ENCODE assay signal across 10 mouse cellular contexts in genomic region chr14:12300677-12301076, GRCm38 (mm10). TPM values are rescaled to one million over a fixed set of nuclear protein-coding genes. Genes with fewer than 3 reads are reported as not detected.
A peak's percentile ranks its signal among the peaks of the same experiment; 100 is the strongest.
DNase-seq lines count a peak whose midpoint lies in the region; ATAC-seq and TF ChIP-seq lines count a peak whose summit lies in the region.
"Had no signal": no experiment of that assay in that cellular context is flagged by ENCODE, and none has a peak within 500 bp of the region (broad histone marks: within the 10 kb centered on the region; RNA-seq: fewer than 3 reads in every experiment).

No protein-coding gene starts in this region.

- DNase-seq in embryo, embryonic 11 days = peak; percentile 16
- no peak for DNase-seq in embryo, embryonic 9.5 days (ENCODE audit: extremely low spot score)
- peak; percentile 39 to 52 for DNase-seq in layer of hippocampus, adult 2 months (ENCODE audit: low spot score in 2 of 2)
- no peak for DNase-seq in layer of hippocampus, adult 9-11 months
- peak; percentile 25 for DNase-seq in 3T3-L1 (ENCODE audit: low read depth, low spot score)
- peak; percentile 73 for DNase-seq in forebrain, embryonic 14.5 days (ENCODE audit: low spot score)
- DNase-seq in heart, embryonic 10.5 days (ENCODE audit: low spot score) = no peak
- DNase-seq: thymus, postnatal 25 days had no signal

- peak; percentile 84 for TF ChIP-seq CTCF in layer of hippocampus, adult 2 months (conservative IDR thresholded peaks at IDR 0.05)

- no peak overlapping the region for H3K9ac ChIP-seq in forebrain, embryonic 14.5 days (ENCODE audit: low read length)
- H3K9ac ChIP-seq: liver, embryonic 15.5 days had no signal

- no peak overlapping the region for H3K4me3 ChIP-seq in layer of hippocampus, adult 2 months
- H3K4me3 ChIP-seq in forebrain, embryonic 14.5 days (ENCODE audit: low read depth, low read length) = no peak overlapping the region
- H3K4me3 ChIP-seq in heart, embryonic 10.5 days = no peak overlapping the region
- H3K4me3 ChIP-seq: liver, embryonic 15.5 days had no signal

- H3K36me3 ChIP-seq in forebrain, embryonic 14.5 days (ENCODE audit: control insufficient read depth, insufficient read depth, low read length) = no peaks in the 10 kb centered on the region
- H3K36me3 ChIP-seq in heart, embryonic 10.5 days = 0 out of 2 replicates have a peak, but pooled peaks cover 5% of the 10 kb centered on the region

- no peak overlapping the region for H3K27ac ChIP-seq in layer of hippocampus, adult 2 months
- H3K27ac ChIP-seq in forebrain, embryonic 14.5 days (ENCODE audit: low read depth, low read length) = no peak overlapping the region
- no peak overlapping the region for H3K27ac ChIP-seq in heart, embryonic 10.5 days
- H3K27ac ChIP-seq: liver, embryonic 15.5 days had no signal

- no peaks in the 10 kb centered on the region for H3K9me3 ChIP-seq in forebrain, embryonic 14.5 days (replicated peaks; ENCODE audit: control insufficient read depth, low read length)
- H3K9me3 ChIP-seq in heart, embryonic 10.5 days = no peaks in the 10 kb centered on the region
- H3K9me3 ChIP-seq: liver, embryonic 15.5 days had no signal

- WGBS in forebrain, embryonic 14.5 days = 58% methylated on average over 3 of the region's 3 CpGs
- WGBS in heart, embryonic 10.5 days = 69% methylated on average over 3 of the region's 3 CpGs

- no peaks in the 10 kb centered on the region for H3K27me3 ChIP-seq in forebrain, embryonic 14.5 days (replicated peaks; ENCODE audit: control insufficient read depth, insufficient read depth, low read length)
- H3K27me3 ChIP-seq in heart, embryonic 10.5 days (ENCODE audit: insufficient read depth, poor library complexity, severe bottlenecking) = no peaks in the 10 kb centered on the region
- H3K27me3 ChIP-seq: liver, embryonic 15.5 days had no signal

- no peak overlapping the region for H3K4me2 ChIP-seq in forebrain, embryonic 14.5 days (ENCODE audit: low read length)
- H3K4me2 ChIP-seq: liver, embryonic 15.5 days had no signal

- H3K4me1 ChIP-seq in forebrain, embryonic 14.5 days (ENCODE audit: control insufficient read depth, insufficient read depth, low read length) = no peaks in the 10 kb centered on the region
- no peaks in the 10 kb centered on the region for H3K4me1 ChIP-seq in heart, embryonic 10.5 days
- H3K4me1 ChIP-seq: liver, embryonic 15.5 days had no signal

- ATAC-seq in forebrain, embryonic 14.5 days = peak; percentile 26; the same call in 1 of the 2 replicates
- ATAC-seq in inflammation-experienced regulatory T-cells, adult 6 months = no peak

RNA-seq across cellular contexts. Expression of gene 3830406C13Rik, which starts 16.7 kb away (rescaled TPM):
- total RNA-seq in layer of hippocampus, adult 2 months (2021) = 10 to 100 TPM; 28.6 to 30.4 TPM
- 44.0 and 44.7 TPM in 2 replicates for polyA plus RNA-seq in forebrain, embryonic 14.5 days (2014; fragmentation: Nextera tagmentation; extraction: Ambion mirVana)
- polyA plus RNA-seq in inflammation-experienced regulatory T-cells, adult 6 months (2017; shearing (Covaris generic)) = 100 to 1,000 TPM in 2 of 3 experiments, 10 to 100 TPM in 1; 93.9 to 125 (median 118) TPM
- 20.5 and 21.9 TPM in 2 replicates for polyA plus RNA-seq in heart, embryonic 10.5 days (2016; fragmentation: Nextera tagmentation; extraction: Ambion mirVana)

RNA-seq across cellular contexts. Expression of gene Gm49355, which starts 16.9 kb away (rescaled TPM):
- total RNA-seq in layer of hippocampus, adult 2 months (2021) = under 1 TPM in 1 of 2 experiments, not detected in 1; 0.49 TPM
- 0.15 and 0.18 TPM in 2 replicates for polyA plus RNA-seq in forebrain, embryonic 14.5 days (2014; fragmentation: Nextera tagmentation; extraction: Ambion mirVana)
- polyA plus RNA-seq in inflammation-experienced regulatory T-cells, adult 6 months (2017; shearing (Covaris generic)) = not detected
- polyA plus RNA-seq in heart, embryonic 10.5 days (2016; fragmentation: Nextera tagmentation; extraction: Ambion mirVana) = 0.14 and 0.20 TPM in 2 replicates

RNA-seq across cellular contexts. Expression of gene Fezf2, which starts 47.3 kb away (rescaled TPM):
- 10 to 100 TPM; 40.4 to 46.2 TPM for total RNA-seq in layer of hippocampus, adult 2 months (2021)
- 69.6 and 81.3 TPM in 2 replicates for polyA plus RNA-seq in forebrain, embryonic 14.5 days (2014; fragmentation: Nextera tagmentation; extraction: Ambion mirVana)
- not detected for polyA plus RNA-seq in inflammation-experienced regulatory T-cells, adult 6 months (2017; shearing (Covaris generic))
- not detected in 2 replicates for polyA plus RNA-seq in heart, embryonic 10.5 days (2016; fragmentation: Nextera tagmentation; extraction: Ambion mirVana)

Comparison
In these comparisons a context has a peak if more than half of its experiments do, and no peak if none do; other contexts are left out.
1. DNase-seq: peak in embryo, embryonic 11 days (single experiment), layer of hippocampus, adult 2 months (2 of 2), 3T3-L1 (single experiment) and forebrain, embryonic 14.5 days (single experiment); none in embryo, embryonic 9.5 days (single experiment), layer of hippocampus, adult 9-11 months (single experiment) and heart, embryonic 10.5 days (single experiment).
2. RNA of gene Fezf2, which starts 47.3 kb away (polyA plus RNA-seq): 69.6 to 81.3 TPM in forebrain, embryonic 14.5 days; not detected in heart, embryonic 10.5 days and not detected in inflammation-experienced regulatory T-cells, adult 6 months; every median in the first group is over 10 times any median in the second.